Mouse (Mus musculus) megakaryocyte progenitor cell, adult 5-6 weeks (primary cell): Measurements from ENCODE around the gene Tigit. TPM values are rescaled to one million over a fixed set of nuclear protein-coding genes. Genes with fewer than 3 reads are reported as not detected.

ENCODE experiments used
- ATAC-seq: replicated peaks from 2 replicates; pipeline ENCODE4 v1.8.0; 2016; ENCODE audit warnings: mild to moderate bottlenecking, moderate TSS enrichment, inconsistent platforms; ENCODE audit not compliant: poor library complexity
- total RNA-seq, 2 experiments: library from RNA; stranded (forward) in 1 of 2; stranded (reverse) in 1 of 2; fragments of 157-497, 149-512 nt in 1 of 2; fragments of 200-1000 nt in 1 of 2; gene quantifications; 2 replicates each; pipeline versions ENCODE4 v1.2.3 to v1.2.4; 2015 to 2017

Tigit gene
- total RNA-seq (2015) (not detected in 2 replicates), total RNA-seq (2017) (not detected in 2 replicates)

DNA sequence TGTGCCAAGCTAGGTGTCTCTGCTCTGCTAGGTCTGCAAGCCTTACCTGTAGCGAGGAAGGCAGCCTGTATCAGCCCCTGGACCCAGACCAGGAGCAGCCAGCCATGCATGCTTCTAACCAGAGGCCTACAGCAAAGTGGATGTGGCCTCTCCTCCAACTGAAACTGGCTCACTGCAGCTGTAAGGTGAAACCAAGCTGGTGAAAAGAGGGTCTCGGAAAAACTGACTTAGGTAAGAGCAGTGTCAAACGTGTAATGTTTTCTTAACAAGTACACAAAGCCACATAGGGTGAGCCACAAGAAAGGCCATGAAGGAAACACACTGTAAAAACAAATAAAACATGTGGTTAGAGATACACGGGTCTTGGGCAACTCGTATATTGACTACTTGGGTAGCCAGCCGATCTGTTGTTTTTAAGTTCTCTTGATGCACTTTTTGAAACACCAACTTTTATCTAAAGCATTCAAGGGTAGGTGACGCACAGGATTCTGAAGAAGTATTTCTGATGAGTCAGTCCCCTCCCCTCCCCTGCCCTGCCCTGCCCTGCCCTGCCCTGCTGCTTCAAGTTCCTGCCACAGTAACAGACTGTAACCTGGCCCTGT, at the start of gene Tigit:
Tigit (minus strand) TSS at position 169 of the 602 bp plus-strand sequence.
- ATAC-seq, result no peak

DNA sequence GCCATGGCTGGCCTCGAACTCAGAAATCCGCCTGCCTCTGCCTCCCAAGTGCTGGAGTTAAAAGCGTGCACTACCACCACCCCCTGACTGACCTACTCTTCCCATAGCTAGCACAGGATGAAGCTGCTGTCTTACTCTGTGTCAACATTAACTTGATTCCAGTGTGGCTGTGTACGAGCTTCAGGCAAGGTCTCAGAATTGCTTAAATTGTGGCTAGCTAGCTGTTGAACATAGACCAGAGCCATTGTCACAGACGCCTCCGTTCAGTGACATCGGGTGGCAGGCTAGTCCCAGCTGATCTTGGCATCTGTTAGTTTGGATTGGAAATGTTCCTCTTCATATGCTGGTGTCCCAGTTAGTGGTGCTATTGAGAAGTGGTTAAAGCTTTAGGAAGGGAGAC, 47.4 kb upstream of the Tigit start:
- no peak for ATAC-seq

DNA sequence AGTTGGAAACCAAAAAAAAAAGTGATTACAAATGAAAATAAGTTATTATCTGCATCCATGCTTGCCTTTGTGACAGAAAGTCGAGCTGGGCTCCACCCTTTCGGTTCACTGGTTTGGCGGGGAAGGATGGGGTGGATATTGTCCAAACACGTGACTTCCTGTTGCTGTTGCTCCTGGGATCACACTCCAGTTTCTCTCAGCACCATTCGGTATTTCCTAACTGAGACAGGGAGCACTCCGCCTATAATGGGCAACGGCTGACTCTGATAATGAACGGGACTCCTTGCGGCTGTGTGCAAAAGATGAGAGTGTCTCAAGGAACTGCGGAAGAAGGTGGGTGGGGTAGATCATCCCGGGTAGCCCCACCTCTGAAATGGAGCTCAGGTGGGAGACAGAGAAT, 46.7 kb upstream of the Tigit start:
- ATAC-seq, result no peak

DNA sequence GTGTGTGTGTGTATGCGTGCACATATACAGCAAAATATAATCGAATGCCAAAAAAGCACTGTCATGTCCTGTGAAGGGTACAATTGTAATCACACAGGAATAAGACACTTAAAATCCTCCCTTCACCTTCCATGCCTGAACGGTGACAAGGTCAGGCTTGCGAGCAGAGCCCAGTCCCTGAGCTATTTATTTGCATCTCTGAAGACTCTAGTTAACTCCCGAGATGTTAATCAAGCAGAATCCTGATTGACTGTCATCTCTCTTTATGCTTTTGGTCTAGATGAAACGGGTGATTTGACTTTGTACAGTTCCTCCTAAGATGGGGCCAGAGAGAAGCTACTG, 46.2 kb upstream of the Tigit start:
- 0 out of 2 replicates have a peak, but pooled peaks have one; percentile 11 for ATAC-seq

DNA sequence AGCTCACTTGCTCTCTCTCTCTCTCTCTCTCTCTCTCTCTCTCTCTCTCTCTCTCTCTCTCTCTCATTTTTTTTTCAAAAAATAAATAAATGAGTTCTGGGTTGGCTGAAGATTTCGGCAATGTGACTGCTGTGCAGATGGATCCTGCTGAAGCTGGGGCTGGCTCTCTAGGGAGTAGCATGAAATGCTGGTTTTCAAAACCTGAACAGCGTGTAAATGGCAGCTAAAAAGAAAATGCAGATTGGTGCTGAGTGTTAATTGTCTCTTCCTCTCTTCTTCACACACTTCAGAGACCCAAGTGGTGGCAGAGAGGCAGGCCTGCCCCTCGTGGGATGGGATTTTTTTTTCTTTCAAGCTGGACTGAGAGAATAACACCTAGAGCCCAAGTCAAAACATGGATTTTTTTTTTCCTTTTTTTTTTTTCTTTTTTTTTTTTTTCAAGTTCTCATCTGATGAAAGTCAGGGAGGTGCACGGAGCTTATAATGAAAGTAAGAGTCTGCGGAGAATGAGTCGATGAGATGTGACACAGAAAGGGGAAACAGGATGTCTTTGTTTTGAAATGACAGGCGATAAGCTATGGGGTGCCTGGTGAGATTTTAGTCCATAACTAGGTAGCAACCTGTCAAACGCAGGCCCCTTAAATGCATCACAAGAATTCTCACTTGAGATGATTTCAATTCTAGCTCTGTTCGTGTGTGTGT, 45.6 kb upstream of the Tigit start:
- peak; percentile 81 for ATAC-seq

DNA sequence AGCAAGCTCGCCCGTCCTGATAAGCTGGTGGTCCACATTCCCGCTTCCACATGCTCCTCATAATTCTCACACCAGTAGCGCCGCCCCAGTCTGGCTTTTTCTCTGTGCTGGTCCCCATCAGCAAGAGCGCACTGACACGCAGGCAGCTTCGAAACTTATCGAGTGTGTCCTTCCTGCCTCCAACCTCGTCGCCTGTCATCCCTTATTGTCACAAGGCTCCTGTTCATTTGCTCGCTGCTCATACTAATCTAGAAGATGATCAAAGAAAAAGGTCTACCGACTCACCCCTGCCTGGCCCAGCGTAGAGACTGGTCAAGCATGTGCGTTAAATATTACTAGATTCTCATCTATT, 45.1 kb upstream of the Tigit start:
- ATAC-seq, result no peak

DNA sequence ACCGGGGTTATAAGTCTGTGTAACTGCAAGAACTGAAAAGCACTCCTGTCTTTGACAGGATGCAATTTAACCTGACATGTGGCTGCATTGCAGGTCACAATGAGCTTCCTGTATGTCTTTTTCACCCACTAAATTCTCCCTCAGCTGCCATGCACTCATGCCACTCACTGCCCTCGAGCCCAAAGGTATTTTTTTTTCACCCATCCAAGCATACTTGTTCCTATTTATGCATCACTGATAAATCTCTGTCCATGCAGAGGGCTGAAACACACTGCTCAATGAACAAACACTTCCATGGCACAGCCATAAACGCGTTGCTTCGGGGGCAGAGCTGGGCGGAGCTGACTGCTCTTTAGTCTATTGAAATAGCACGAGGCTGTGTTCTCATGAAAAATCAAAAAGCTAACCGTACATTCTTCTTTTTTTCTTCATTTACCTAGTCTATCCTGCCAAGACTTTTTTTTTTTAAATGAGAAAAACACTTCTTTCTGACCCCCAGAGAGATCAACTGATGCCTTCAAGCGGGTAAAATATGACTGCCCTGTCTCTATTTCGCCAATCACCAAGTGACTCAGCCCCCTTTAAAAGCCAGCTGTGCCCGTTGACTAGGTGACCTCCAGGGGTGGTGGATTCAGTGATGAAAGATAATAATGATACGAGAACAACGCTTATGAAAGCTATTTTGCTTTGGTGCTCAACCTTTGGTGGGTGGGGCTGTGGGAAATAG, 44.6 kb upstream of the Tigit start:
- ATAC-seq, result no peak

DNA sequence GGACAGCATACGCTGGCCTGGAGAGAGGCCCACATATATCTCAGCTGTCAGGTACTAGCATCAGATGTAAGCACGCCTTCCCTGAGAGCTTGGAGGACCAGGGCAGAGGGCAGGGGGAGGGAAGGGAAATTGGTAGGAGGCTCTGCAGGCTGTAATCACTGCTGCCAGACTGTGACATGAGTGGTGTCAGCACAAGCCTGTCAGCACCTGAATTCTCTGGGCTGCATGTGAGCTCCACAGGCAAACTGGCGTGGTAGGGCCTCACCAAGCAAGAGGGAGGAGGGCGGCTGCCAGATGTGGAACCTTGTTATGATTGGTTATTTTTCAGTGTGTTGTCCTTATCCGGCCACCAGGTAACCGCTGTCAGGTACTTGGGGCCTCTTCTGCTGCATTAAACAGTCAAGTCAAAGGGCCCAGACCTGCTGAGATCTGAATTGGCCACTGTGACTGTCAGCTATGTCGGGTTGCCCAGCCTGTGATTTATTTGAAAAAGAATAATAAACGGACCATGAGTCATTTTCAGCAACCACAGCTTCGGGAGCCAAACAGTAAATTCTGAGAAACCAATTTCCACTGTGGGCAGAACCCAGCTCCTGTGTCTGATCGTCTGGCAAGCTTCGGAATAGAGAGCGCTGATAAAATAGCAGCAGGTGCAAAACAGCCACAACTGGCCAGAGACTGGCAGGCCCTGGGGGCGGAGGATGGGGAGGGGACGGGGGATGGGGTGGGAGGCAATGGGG, 38.0 kb upstream of the Tigit start:
- no peak for ATAC-seq

DNA sequence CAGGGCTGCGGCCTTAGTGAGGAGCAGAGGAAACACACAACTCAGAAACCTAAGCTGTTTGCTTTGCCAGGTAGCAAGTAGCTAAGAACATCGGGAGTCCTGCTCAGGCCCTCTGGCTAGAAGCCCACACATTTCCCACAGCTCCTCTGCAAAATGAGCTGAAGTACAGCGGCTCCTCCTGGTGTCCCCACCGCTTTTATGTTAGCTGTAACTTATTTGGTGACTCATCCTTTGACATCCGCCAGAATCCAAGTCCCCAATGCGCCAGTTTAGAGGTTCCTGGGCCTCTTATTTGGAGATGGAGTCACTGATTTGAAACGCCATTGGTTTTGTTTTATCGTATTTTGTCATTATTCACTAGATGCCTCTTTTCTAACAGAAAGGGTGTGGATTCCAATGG, 36.6 kb upstream of the Tigit start:
- no peak for ATAC-seq

DNA sequence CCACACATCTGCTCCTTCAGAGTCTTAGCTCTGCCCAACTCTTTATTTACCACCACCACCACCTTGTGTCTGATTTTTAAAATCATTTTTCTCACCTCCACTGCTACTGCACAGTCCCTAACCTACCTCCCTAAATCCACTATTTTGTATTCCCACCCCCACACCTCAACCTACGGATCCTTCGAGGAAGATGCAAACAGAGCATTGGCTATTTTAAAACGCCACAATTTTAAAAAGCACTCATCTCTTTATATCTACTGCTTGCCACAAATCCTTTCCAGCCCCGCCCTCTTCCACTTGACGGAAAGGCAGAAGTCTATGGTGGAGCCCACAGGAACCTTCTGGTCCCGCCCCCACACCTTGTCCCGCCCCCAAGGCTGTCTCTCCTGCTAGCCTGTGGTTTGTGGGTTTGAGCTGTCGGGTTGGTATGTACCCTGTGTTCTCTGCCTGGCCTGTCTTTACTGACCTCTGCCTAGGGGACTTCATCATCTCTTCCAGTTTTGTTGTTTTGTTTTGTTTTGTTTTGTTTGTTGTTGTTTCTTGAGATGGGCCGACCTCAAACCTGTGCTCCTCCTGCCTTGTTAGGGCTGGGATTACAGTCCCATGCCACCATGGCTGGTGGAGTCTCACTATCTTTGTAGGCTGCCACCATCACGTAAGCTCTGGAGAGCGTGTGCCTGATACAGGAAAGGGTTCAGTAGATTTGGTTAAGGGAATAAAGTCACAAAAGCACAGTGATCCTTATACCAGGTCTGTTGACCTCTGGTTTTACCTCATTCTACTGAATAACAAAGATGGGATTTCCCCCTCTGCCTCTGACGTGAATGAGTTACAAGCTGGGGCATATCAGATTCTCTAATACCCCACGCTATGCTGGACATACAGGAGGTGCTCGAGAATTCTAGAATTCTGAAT, 35.0 kb upstream of the Tigit start:
- peak; percentile 100 for ATAC-seq

DNA sequence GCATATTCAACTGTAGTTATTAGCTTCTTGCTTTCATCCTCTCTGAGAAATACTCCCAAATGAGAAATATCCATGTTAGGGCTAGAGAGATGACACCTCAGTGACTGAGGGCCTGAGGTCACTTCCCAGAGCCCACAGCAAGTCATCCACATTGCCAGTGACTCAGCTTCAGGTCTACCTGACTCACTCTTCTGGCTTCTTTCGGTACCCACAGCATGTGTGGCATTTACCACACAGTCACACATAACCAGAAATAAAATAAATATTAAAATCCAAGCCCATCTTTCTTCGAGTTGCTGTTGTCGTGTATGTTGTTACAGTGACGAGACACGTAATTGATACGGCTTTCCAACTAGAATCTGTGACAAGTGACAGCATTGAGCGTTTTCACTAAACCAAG, 33.8 kb upstream of the Tigit start:
- no peak for ATAC-seq

DNA sequence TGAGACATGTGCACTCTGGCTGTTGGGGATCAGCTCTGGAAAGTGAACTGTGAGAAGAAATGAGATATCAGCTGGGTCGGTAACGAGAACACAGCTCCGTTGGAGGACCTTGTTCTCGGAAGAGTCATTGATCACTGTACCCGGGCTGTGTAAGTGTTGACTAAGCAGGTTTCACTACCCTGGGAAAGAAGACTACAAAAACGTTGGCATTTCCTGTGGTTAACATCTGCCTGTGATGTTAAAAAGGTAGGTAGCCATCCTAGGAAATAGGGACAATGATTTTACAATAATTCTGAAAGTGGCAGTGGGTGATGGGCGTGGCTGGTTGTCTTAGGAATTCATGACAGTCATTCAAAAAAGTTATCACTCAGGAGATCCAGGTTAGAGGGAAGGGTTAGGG, 31.9 kb upstream of the Tigit start:
- no peak for ATAC-seq

DNA sequence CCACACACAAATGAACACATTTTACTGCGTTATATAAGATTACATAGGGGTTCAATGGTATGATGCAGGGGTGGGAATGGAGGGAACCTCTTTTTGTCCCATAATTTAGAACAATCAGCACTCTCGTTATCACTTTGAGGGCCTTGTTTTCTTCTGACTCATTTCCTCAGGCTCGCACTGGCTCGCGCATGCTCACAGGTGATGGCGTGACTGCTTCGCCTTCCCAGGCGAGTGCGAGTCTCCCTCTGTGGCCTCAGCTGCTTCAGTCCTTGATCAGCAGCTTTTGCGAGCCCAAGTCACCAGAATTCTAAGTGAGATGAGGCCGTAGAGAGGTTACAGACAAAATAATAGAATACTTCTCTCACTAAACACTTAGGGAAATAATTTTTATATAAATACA, 30.2 kb upstream of the Tigit start:
- ATAC-seq, result no peak

DNA sequence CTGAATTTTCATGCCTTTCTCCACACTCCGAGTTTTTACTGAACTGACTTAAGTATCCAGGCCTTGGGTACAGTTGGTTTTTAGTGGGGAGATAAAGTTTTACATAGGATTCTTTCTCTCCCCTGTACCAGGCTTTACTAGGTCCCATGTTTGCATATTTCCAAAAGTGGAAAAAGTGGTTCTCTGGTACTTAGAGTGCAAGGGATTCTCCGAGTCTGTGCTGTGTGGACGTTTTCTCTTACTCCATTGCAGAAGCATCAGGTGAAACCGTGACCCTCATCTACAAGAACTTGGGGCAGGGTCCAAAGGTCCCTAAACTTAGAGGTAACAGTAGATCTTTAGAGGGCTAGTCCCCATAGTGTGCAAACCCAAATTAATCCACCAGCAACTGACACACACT, 28.7 kb upstream of the Tigit start:
- no peak for ATAC-seq

DNA sequence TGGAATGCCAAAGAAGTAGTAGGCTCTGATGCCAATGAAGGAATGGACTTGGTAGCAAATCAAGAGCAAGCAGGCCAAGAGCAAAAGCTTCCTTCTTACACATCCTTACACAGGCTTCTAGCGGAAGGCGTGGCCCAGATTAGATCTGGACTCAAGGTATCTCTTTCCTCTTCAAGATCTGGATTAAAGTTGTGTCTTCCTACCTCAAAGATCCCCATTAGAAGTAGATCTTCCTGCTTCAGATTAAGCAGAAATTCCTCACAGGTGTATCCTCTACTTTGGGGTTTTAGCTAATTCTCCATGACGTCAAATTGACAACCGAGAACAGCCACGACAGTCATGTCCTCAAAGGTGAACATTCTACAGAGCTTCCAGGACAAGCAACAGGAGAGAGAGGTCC, 27.8 kb upstream of the Tigit start:
- no peak for ATAC-seq

DNA sequence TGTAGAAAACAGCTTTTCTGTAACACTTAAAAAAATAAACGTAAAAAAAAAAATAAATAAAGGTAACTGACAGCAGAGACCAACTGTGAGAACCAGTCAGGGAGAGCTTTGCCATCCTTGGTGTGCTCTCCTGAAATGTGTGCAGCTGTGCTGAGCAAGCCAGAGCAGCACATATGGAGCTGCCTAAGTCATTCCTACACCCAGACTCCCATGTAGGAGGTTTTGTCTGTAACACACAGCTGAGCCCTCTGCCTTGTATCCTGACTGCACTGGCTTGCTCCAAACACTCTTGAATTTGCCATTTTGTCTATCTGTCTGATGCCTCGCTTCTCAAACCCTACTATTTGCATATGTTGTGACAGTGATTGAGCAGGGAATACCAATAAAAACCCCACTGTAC, 27.0 kb upstream of the Tigit start:
- ATAC-seq, result no peak

DNA sequence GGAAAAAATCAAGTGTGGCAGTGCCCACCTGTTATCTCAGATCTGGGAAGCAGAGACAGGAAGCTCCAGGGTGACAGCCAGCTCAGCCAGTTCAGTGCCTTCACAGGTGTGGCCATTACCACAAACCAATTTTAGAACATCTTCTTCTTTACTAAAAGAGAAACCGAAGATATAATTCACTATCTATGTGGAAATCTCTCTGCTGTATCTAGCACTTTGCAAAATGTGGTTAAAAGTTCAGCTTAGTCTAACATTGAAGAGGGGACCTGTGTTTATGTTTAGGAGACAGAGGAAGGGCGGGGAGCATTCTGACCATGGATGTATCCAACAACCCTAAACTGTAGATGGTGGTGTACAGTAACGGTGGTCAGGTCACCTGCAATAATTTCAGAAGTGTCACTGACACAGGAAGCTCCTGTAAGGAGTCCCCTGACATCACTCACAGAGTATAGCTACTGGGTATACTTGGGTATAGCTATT, 26.3 kb upstream of the Tigit start:
- ATAC-seq, result no peak

DNA sequence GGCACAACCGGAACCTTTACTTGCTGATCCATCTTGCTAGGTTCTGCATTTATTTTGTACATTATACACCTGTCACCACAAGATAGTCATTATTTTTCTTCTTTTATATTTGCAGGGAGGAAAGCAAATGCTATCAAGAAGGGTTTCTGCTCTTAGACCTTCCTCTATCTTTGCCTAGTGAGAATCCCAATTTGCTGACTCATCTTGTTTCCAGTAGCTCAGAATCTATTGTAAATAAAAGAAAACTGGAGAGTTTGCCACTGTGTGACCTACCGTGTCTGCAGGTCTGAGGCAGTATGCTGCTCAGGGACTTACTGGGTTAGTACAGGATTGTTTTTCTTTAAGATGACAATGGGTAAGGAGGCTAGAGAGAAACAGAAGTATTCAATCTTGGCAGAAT, 24.0 kb upstream of the Tigit start:
- no peak for ATAC-seq

DNA sequence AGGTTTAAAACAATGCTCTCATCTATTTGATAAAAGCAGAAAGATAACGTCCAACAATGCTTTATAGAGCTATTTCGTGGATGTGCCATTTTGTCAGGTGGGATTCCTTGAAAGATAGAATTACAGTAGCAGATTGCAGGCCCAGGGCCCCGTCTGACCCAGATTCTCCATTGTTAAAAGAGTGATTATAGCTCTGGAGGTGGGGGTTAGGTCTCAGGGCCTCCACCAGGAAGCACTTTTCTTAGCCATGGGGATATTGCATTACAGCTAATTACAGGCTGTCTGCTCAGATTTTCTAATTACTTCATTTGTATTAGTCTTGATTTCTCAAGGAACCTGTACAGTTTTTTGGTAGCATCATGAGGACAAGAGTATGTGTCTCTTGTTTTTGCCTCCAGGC, 10.5 kb upstream of the Tigit start:
- no peak for ATAC-seq

DNA sequence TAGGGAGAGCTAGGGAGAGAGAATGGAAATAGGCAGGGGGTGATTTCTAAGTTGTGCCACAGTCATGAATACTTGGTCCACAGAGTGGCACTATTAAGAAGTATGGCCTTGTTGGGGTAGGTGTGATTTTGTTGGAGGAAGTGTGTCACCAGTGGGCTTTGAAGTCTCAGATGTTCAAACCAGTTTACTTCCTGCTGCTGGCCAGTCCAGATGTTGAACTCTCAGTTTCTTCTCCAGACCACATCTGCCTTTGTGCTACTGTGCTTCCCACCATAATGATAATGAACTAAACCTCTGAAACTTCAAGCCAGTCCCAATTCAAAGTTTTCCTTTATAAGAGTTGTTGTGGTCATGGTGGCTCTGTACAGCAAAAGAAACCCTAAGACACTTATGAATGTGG, 8.8 kb upstream of the Tigit start:
- no peak for ATAC-seq

DNA sequence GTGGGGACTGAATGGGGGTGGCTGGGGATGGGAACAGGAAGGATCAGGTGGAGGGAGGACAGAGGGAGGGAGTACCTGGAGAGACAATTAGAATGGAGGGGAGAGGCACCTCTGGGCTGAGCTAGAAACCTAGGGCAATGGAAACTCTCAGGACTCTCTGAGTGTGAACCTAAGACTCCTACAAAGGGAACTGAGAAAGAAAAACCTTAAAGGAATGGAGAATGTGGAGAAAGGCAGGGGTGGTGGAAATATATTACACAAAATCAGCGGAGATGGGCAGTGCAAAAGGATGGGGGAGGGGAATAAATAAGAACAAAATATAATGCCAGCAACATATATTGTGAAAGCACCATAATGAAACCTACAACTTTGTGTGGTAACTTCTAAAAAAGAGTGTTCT, 8.0 kb upstream of the Tigit start:
- ATAC-seq, result no peak
